Mouse (Mus musculus): ENCODE data around the gene Minos1.

The Minos1 gene

DNA sequence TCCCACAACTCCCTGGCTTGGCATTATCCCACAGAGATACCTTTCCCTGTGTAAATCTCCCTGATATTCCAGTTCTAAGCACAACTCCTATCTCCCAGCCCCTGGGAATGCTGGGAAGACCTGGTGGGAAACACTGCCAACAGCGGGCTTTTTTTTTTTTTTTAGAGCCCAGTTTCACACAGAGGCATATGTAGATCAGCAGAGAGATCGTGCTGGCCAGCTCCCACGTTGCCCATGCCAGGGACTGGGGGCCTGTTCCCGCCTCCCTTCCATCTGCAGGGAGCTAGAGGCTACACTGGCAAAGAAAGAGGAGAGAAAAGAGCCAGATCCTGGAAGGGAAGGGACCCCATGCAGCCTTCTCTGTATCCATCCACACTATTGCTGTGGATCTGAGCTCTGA is 62.6 kb downstream of the Minos1 start:
- DNase-seq (ENCODE audit: low read depth, low spot score): no peak

DNA sequence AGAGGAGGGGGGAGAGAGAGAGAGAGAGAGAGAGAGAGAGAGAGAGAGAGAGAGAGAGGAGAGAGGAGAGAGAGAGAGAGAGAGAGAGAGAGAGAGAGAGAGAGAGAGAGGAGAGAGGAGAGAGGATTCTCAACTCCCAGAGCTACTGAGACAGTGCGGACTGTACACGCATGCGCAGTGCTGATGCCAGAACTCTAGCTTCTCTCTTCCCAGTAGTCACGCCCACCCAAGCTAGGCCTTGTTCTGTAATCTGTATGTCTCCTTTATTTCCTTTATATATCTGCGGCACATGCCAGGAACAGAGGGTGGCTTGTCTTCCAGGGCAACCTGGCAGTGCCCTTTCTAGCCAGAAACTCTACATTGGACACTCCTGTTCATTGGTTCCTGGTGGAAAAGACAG is 66.1 kb downstream of the Minos1 start:
- no peak for DNase-seq (ENCODE audit: low read depth, low spot score)

DNA sequence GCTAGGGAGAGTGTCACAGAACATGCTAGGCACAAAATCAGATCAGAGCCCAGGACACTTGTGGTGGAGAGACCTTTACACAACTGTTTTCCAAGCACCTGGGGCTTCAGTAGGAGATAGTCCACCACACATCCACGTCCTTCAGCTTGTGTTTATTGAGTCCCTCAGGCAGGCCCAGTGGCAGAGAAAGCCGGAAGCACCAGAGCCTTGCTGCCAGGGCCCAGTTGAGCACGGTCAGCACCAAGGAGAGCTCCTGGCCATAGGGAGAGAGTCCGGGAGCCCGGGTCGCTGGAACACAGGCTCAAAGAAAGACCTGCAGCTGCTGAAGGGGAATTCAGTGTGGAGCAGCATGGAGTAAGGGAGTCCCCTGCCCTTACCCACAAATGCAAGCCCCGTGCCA is 71.3 kb downstream of the Minos1 start:
- no peak for DNase-seq (ENCODE audit: low read depth, low spot score)

DNA sequence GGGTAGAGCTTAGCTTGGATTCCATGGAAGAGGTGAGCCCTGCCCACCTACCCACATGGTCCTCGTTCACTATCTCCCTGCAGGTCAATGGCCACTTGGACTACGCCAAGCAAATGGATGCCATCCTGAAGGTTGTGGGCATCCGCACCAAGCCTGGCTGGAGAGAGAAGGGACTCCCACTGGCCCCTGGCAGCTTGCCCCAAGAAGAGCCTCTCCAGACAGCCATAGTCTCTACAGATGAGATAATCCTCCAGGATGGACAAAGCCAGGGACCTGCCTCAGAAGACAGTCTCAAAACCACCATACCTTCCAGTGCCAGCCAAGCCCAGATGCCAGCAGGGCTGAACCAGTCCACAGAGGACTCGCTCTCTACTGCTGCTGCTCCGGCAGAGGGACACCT is 72.9 kb downstream of the Minos1 start:
- DNase-seq (ENCODE audit: low read depth, low spot score): no peak

- DNase-seq (ENCODE audit: low read depth, low spot score): no peak
These were observed 73.6 kb downstream of the Minos1 start for GRCm38 (mm10) chr4:139057291-139057690.

GRCm38 (mm10) chr4:139055744-139056143 is 75.2 kb downstream of the Minos1 start:
- no peak for DNase-seq (ENCODE audit: low read depth, low spot score)

DNA sequence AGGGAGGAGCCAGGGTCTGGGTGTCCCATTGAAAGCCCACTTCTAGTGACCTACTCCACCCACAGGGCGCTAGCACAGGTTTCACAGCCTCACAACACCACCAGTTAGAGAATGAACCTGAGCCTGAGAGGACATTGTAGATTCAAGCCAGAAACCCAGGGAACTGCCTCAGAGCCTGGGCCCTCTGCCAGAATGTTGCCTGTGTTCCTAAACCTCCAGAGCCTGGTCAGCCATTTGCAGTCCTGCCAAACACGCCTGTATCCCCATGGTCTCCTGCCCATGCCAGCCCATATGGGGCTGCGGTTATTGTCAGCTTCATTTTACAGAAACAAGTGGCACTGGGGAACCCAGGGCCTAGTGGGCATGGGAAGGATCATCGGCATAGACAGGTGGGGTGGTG is 75.6 kb downstream of the Minos1 start:
- no peak for DNase-seq (ENCODE audit: low read depth, low spot score)

DNA sequence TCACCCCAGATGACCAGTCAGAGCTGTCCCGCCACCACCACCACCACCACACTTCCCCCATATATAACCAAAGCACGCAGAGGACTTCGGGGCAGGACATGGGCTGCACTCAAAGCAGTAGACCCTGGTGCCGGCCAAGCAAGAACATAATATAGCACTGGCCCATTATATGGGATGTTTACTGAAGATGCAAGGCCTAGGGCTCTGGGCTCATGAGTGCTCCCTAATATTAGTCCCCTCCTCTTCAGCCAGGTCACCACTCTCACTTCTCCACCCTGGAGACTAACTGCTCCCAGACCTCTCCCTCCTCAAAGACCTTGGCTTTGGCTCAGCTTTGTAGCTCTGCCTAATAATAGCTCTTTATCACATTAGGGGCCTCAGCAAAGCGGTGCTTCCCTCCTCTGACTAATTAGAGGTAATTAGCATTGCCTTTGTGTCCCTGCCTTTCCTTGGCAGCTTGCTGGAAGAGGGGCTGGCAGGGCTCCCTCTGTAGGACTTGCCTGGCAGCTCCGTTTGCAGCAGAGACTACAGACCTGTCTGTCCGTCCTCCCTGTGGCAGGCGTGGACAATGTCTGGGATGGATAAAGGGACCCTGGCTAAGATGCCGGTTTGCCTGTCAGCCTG is 76.5 kb downstream of the Minos1 start:
- DNase-seq (ENCODE audit: low read depth, low spot score): peak; percentile 43

DNA sequence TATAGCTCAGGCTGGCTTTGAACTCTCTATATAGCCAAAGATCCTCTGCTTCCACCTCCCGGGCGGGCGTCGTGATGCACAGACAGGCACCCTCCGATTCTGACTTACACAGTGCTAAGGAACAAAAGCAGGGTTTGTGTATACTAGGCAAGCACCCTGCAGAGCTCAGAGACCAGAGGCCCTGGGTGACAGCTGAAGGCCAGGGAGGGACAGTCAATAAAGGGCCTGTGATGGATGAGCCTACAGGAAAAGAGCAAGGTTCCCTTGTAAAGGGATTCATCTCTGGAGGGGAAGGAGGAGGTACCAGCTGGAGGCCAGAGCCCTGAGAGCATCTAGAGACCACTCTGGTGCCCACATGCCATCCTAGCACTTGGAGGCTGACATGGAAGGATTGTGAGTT is 77.5 kb downstream of the Minos1 start:
- no peak for DNase-seq (ENCODE audit: low read depth, low spot score)

DNA sequence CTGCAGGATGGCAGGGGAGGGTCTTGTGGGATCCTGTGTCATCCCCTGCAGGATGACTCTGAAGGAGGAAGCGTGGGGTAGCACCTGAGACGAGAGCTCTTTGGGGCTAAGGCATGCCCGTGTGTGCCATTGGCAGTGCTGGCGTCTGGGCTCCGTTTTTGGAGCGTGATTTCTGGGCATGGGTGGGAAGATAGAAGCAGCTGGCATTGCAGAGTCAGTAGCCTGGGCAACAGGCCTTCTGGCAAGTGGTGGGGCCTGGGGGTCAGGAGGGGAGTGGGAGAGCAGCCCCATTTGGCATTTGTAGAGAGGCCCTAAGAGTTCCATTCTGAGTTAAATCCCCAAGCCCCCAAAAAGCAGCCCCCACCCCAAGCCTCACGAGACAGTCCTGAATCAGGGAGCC is 78.1 kb downstream of the Minos1 start:
- DNase-seq (ENCODE audit: low read depth, low spot score): no peak

All from retina, postnatal 7 days (tissue).